ENCODE assay signal across 9 mouse cellular contexts in genomic region chr13:64098992-64099391, GRCm38 (mm10). TPM values are rescaled to one million over a fixed set of nuclear protein-coding genes. Genes with fewer than 3 reads are reported as not detected.
DNase-seq lines count a peak whose midpoint lies in the region; ATAC-seq and TF ChIP-seq lines count a peak whose summit lies in the region.
"Had no signal": no experiment of that assay in that cellular context is flagged by ENCODE, and none has a peak within 500 bp of the region (broad histone marks: within the 10 kb centered on the region; RNA-seq: fewer than 3 reads in every experiment).

No protein-coding gene starts in this region.

- H3K27ac ChIP-seq in kidney, embryonic 14.5 days (ENCODE audit: low read depth, low read length) = no peak overlapping the region
- no peak overlapping the region for H3K27ac ChIP-seq in embryonic fibroblast, embryonic 13.5 days (ENCODE audit: insufficient read depth, low read length)
- H3K27ac ChIP-seq in thymus, adult 2 months (ENCODE audit: control insufficient read depth, insufficient read depth, low read length) = no peak overlapping the region
- H3K27ac ChIP-seq in forebrain, embryonic 14.5 days (ENCODE audit: low read depth, low read length) = no peak overlapping the region
- H3K27ac ChIP-seq: liver, embryonic 15.5 days had no signal

- no peaks in the 10 kb centered on the region for H3K4me1 ChIP-seq in kidney, embryonic 14.5 days (ENCODE audit: control insufficient read depth, insufficient read depth, low read length)
- H3K4me1 ChIP-seq in E14TG2a.4 (replicated peaks; ENCODE audit: low read depth, low read length) = peaks cover 16% of the 10 kb centered on the region; the same call in 1 of the 2 replicates
- no peaks in the 10 kb centered on the region for H3K4me1 ChIP-seq in embryonic fibroblast, embryonic 13.5 days (ENCODE audit: control insufficient read depth, insufficient read depth, low read length)
- no peaks in the 10 kb centered on the region for H3K4me1 ChIP-seq in thymus, adult 2 months (replicated peaks; ENCODE audit: control insufficient read depth, insufficient read depth, low read length)
- H3K4me1 ChIP-seq in forebrain, embryonic 14.5 days (ENCODE audit: control insufficient read depth, insufficient read depth, low read length) = no peaks in the 10 kb centered on the region
- H3K4me1 ChIP-seq: liver, embryonic 15.5 days had no signal

- H3K36me3 ChIP-seq in kidney, embryonic 14.5 days (ENCODE audit: control insufficient read depth, insufficient read depth, low read length) = no peaks in the 10 kb centered on the region
- no peaks in the 10 kb centered on the region for H3K36me3 ChIP-seq in E14TG2a.4 (ENCODE audit: insufficient read depth, low read length)
- no peaks in the 10 kb centered on the region for H3K36me3 ChIP-seq in thymus, adult 2 months (ENCODE audit: control insufficient read depth, insufficient read depth, low read length)
- H3K36me3 ChIP-seq in forebrain, embryonic 14.5 days (ENCODE audit: control insufficient read depth, insufficient read depth, low read length) = no peaks in the 10 kb centered on the region
- H3K36me3 ChIP-seq: liver, embryonic 15.5 days had no signal

- WGBS in kidney, embryonic 14.5 days = 77% methylated on average over 9 of the region's 9 CpGs
- 93% methylated on average over 9 of the region's 9 CpGs for WGBS in thymus, adult 2 months
- 74% methylated on average over 9 of the region's 9 CpGs for WGBS in forebrain, embryonic 14.5 days

- no peak overlapping the region for H3K4me3 ChIP-seq in kidney, embryonic 14.5 days (ENCODE audit: low read length)
- H3K4me3 ChIP-seq in E14TG2a.4 (replicated peaks; ENCODE audit: low read length) = no peak overlapping the region
- H3K4me3 ChIP-seq in embryonic fibroblast, embryonic 13.5 days (ENCODE audit: insufficient read depth, low read length) = no peak overlapping the region
- no peak overlapping the region for H3K4me3 ChIP-seq in thymus, adult 2 months (ENCODE audit: control insufficient read depth, insufficient read depth, low read length)
- H3K4me3 ChIP-seq in forebrain, embryonic 14.5 days (ENCODE audit: low read depth, low read length) = no peak overlapping the region
- H3K4me3 ChIP-seq: liver, embryonic 15.5 days had no signal

- H3K27me3 ChIP-seq in kidney, embryonic 14.5 days (ENCODE audit: control insufficient read depth, insufficient read depth, low read length) = no peaks in the 10 kb centered on the region
- no peaks in the 10 kb centered on the region for H3K27me3 ChIP-seq in E14TG2a.4 (ENCODE audit: insufficient read depth, low read length)
- no peaks in the 10 kb centered on the region for H3K27me3 ChIP-seq in thymus, adult 2 months (ENCODE audit: control insufficient read depth, insufficient read depth, low read length)
- no peaks in the 10 kb centered on the region for H3K27me3 ChIP-seq in forebrain, embryonic 14.5 days (replicated peaks; ENCODE audit: control insufficient read depth, insufficient read depth, low read length)
- H3K27me3 ChIP-seq: liver, embryonic 15.5 days had no signal

- TF ChIP-seq CTCF in E14TG2a.4 (conservative IDR thresholded peaks at IDR 0.05; ENCODE audit: low read length) = peak; percentile 90
- peak; percentile 33; the same call in 1 of the 2 replicates for TF ChIP-seq CTCF in embryonic fibroblast, embryonic 13.5 days (IDR thresholded peaks at IDR 0.05; ENCODE audit: borderline replicate concordance, insufficient read depth, low read length)
- TF ChIP-seq CTCF in thymus, adult 2 months (IDR thresholded peaks at IDR 0.05; ENCODE audit: borderline replicate concordance, control insufficient read depth, extremely low read depth, insufficient read depth, low read length, poor library complexity) = no peak

- ATAC-seq in kidney, embryonic 14.5 days (ENCODE audit: low FRiP score, low TSS enrichment) = no peak
- ATAC-seq in forebrain, embryonic 14.5 days = no peak

- peak; percentile 27 for DNase-seq in kidney, adult 18-20 months
- peak; percentile 60 for DNase-seq in A20 (ENCODE audit: low read depth, low spot score)
- peak; percentile 28 for DNase-seq in thymus, adult 2 months
- DNase-seq in forebrain, embryonic 14.5 days (ENCODE audit: low spot score) = no peak

- H3K4me2 ChIP-seq in kidney, embryonic 14.5 days (replicated peaks; ENCODE audit: low read depth, low read length) = no peak overlapping the region
- no peak overlapping the region for H3K4me2 ChIP-seq in forebrain, embryonic 14.5 days (ENCODE audit: low read length)
- H3K4me2 ChIP-seq: liver, embryonic 15.5 days had no signal

- no peaks in the 10 kb centered on the region for H3K9me3 ChIP-seq in kidney, embryonic 14.5 days (ENCODE audit: control insufficient read depth, low read length)
- H3K9me3 ChIP-seq in E14TG2a.4 (ENCODE audit: low read length) = no peaks in the 10 kb centered on the region
- H3K9me3 ChIP-seq in forebrain, embryonic 14.5 days (replicated peaks; ENCODE audit: control insufficient read depth, low read length) = no peaks in the 10 kb centered on the region
- H3K9me3 ChIP-seq: liver, embryonic 15.5 days had no signal

- TF ChIP-seq POLR2A in embryonic fibroblast, embryonic 13.5 days (IDR thresholded peaks at IDR 0.05; ENCODE audit: low read depth, low read length) = no peak
- TF ChIP-seq POLR2A in thymus, adult 2 months (IDR thresholded peaks at IDR 0.05; ENCODE audit: control insufficient read depth, extremely low read depth, insufficient read depth, low read length, poor library complexity) = no peak

- H3K9ac ChIP-seq in kidney, embryonic 14.5 days (ENCODE audit: low read depth, low read length) = no peak overlapping the region
- H3K9ac ChIP-seq in forebrain, embryonic 14.5 days (ENCODE audit: low read length) = no peak overlapping the region
- H3K9ac ChIP-seq: liver, embryonic 15.5 days had no signal

RNA-seq across cellular contexts. Expression of gene Hsd17b3, which starts 10.0 kb away (rescaled TPM):
- polyA plus RNA-seq in kidney, embryonic 14.5 days (2014; fragmentation: Nextera tagmentation; extraction: Ambion mirVana) = not detected in 2 replicates
- not detected in 2 replicates for polyA plus RNA-seq in embryonic fibroblast, embryonic 13.5 days (2011; ENCODE audit: insufficient read length, low read depth, missing spikeins)
- 0.14 and 0.36 TPM in 2 replicates for polyA plus RNA-seq in thymus, adult 2 months (2012; rRNA removed)
- not detected in 2 replicates for polyA plus RNA-seq in forebrain, embryonic 14.5 days (2014; fragmentation: Nextera tagmentation; extraction: Ambion mirVana)
- polyA plus RNA-seq: frontal cortex, adult 2 months; liver, embryonic 15.5 days had no signal

RNA-seq across cellular contexts. Expression of gene Slc35d2, which starts 30.2 kb away (rescaled TPM):
- 5.5 TPM in 2 replicates for polyA plus RNA-seq in kidney, embryonic 14.5 days (2014; fragmentation: Nextera tagmentation; extraction: Ambion mirVana)
- polyA plus RNA-seq in embryonic fibroblast, embryonic 13.5 days (2011; ENCODE audit: insufficient read length, low read depth, missing spikeins) = 12.8 and 14.1 TPM in 2 replicates
- polyA plus RNA-seq in thymus, adult 2 months (2012; rRNA removed) = 2.7 and 6.0 TPM in 2 replicates
- 0.76 and 1.2 TPM in 2 replicates for polyA plus RNA-seq in forebrain, embryonic 14.5 days (2014; fragmentation: Nextera tagmentation; extraction: Ambion mirVana)

RNA-seq across cellular contexts. Expression of gene Zfp367, which starts 54.0 kb away (rescaled TPM):
- 13.6 and 21.4 TPM in 2 replicates for polyA plus RNA-seq in kidney, embryonic 14.5 days (2014; fragmentation: Nextera tagmentation; extraction: Ambion mirVana)
- 18.6 and 21.2 TPM in 2 replicates for polyA plus RNA-seq in embryonic fibroblast, embryonic 13.5 days (2011; ENCODE audit: insufficient read length, low read depth, missing spikeins)
- 13.3 and 16.2 TPM in 2 replicates for polyA plus RNA-seq in thymus, adult 2 months (2012; rRNA removed)
- 13.0 and 15.0 TPM in 2 replicates for polyA plus RNA-seq in forebrain, embryonic 14.5 days (2014; fragmentation: Nextera tagmentation; extraction: Ambion mirVana)
